Mouse (Mus musculus) neural tube, embryonic 14.5 days (tissue): ENCODE measurements around the gene Gpr171. TPM values are rescaled to one million over a fixed set of nuclear protein-coding genes. Genes with fewer than 3 reads are reported as not detected.
"Not testable (repeated sequence)": the region's sequence is repeated elsewhere in the genome, so short reads cannot be mapped to it uniquely, and the experiment has no call there.

Experiments
- ATAC-seq: fragments of 200-750 bp; cut with Nextera tagmentation; 2 replicates; pipeline ENCODE4 v1.8.0; 2017; ENCODE audit warnings: low read depth, mild to moderate bottlenecking, moderate TSS enrichment, moderate library complexity
- H3K27ac ChIP-seq: fragments of 300-500 bp; sonication (generic); 2 replicates; pipeline ENCODE4 v1.5.1; 2014; ENCODE audit warnings: low read depth, mild to moderate bottlenecking, control low read depth, low read length, moderate library complexity, mixed read lengths
- H3K27me3 ChIP-seq: fragments of 300-500 bp; sonication (generic); 2 replicates; pipeline ENCODE4 v1.6.1; 2014; ENCODE audit warnings: low read length; ENCODE audit not compliant: control insufficient read depth, insufficient read depth
- H3K36me3 ChIP-seq: fragments of 300-500 bp; sonication (generic); 2 replicates; pipeline ENCODE4 v1.6.1; 2014; ENCODE audit warnings: low read length, mixed read lengths; ENCODE audit not compliant: control insufficient read depth, insufficient read depth
- H3K4me1 ChIP-seq: fragments of 300-500 bp; sonication (generic); 2 replicates; pipeline ENCODE4 v1.6.1; 2014; ENCODE audit warnings: low read length; ENCODE audit not compliant: control insufficient read depth, insufficient read depth
- H3K4me2 ChIP-seq: fragments of 300-500 bp; sonication (generic); 2 replicates; pipeline ENCODE4 v1.6.1; 2014; ENCODE audit warnings: mild to moderate bottlenecking, low read depth, low read length, control low read depth
- H3K4me3 ChIP-seq: fragments of 300-500 bp; sonication (generic); 2 replicates; pipeline ENCODE4 v1.5.1; 2014; ENCODE audit warnings: low read depth, low read length, control low read depth, mixed read lengths
- H3K9ac ChIP-seq: fragments of 300-500 bp; sonication (generic); replicated peaks from 2 replicates; pipeline ENCODE4 v1.6.1; 2014; ENCODE audit warnings: low read depth, mild to moderate bottlenecking, control low read depth, low read length, mixed read lengths
- H3K9me3 ChIP-seq: fragments of 300-500 bp; sonication (generic); 2 replicates; pipeline ENCODE4 v1.6.1; 2016; ENCODE audit warnings: low read length; ENCODE audit not compliant: control insufficient read depth
- WGBS: fragments of 180-500 bp; shearing (Covaris S2); extraction: QIAGEN DNeasy Blood & Tissue Kit; methylation state at CpG from one replicate; pipeline ENCODE4 v1.1.7; 2014; 5-methylcytosine and 5-hydroxymethylcytosine counted together
- polyA plus RNA-seq: library from polyadenylated mRNA; unstranded; fragments of >200 nt; fragmentation: Nextera tagmentation; extraction: Ambion mirVana; gene quantifications from 2 replicates; pipeline ENCODE4 v1.2.1, GENCODE M21; 2014

Gpr171 gene
- polyA plus RNA-seq, 1 experiment from 2014 or later = 1.8 TPM

DNA sequence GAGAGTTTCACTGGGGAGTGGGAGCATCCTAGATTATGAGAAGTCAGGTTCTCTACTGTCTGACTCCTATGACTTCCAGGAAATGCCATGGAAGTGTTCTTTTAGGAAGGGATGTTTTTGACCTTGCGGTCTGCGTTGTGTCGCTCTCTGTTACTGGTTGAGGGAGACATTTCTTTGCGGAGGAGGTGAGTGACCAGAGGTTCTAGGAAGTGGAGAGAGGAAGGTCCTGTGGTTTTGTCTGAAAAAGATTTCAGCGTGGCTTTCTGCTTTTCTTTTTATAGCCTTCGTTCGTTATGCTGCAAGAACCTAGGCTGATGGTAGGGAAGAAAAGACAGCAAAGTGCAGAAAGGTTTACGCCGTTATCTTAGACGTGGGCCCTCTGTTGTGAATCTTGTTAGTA, 3.1 kb downstream of the Gpr171 start:
- WGBS = 83% methylated on average over 10 of the region's 10 CpGs
- Histone ChIP-seq H3K36me3 (no peaks in the 10 kb centered on the region), H3K4me3 (no peak overlapping the region), H3K4me2 (no peak overlapping the region), H3K9ac (no peak overlapping the region), H3K27ac (no peak overlapping the region), H3K27me3 (no peaks in the 10 kb centered on the region), H3K9me3 (no peaks in the 10 kb centered on the region), H3K4me1 (no peaks in the 10 kb centered on the region)
- ATAC-seq = no peak

DNA sequence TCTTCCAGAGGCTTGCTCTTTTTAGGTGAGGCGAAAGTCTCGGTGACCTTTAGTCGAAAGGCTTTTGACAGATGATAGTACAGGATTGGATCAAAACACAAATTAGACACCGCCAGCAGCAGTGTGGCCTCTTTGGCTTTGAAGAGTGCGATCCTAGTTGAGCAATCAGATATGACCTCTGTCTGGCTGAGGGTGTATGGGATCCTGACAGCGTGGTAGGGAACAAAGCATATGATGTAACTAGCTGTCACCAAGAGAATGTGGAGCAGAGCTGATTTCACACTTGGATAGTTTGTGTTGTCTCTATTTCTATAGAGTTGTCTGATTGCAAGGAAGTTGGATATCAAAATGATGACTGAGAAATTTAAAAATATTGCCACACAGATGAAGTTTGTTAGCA, 4.2 kb downstream of the Gpr171 start:
- no peaks in the 10 kb centered on the region for H3K4me1 ChIP-seq
- no peak overlapping the region for H3K4me3 ChIP-seq
- no peaks in the 10 kb centered on the region for H3K9me3 ChIP-seq
- H3K27ac ChIP-seq = no peak overlapping the region
- no peaks in the 10 kb centered on the region for H3K36me3 ChIP-seq
- 78% methylated on average over 6 of the region's 6 CpGs for WGBS
- no peaks in the 10 kb centered on the region for H3K27me3 ChIP-seq
- no peak for ATAC-seq
- H3K9ac ChIP-seq = no peak overlapping the region
- H3K4me2 ChIP-seq = no peak overlapping the region

DNA sequence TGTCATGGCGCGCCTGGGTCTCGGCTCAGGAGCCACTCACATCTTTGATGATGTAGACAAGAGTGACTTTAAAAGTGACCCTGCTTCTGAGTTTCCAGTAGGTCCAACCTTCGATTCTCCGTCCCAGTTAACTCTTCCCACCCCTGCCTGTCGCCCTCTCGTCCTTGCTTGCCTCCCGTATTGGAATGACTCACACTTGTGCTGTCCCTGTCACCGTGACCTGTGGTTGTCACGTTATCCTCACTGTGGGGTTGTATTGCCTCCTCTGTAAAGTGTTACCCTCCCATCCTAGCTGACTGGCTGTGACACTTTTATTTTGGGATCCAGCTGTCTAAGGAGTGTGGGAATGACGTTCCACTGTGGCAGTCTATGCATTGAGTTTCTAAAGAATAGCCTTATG, 8.9 kb downstream of the Gpr171 start:
- H3K4me1 ChIP-seq = no peaks in the 10 kb centered on the region
- no peak for ATAC-seq
- no peaks in the 10 kb centered on the region for H3K36me3 ChIP-seq
- H3K4me3 ChIP-seq = no peak overlapping the region
- no peak overlapping the region for H3K9ac ChIP-seq
- 77% methylated on average over 11 of the region's 11 CpGs for WGBS
- H3K9me3 ChIP-seq = no peaks in the 10 kb centered on the region
- H3K27me3 ChIP-seq = no peaks in the 10 kb centered on the region
- H3K27ac ChIP-seq = no peak overlapping the region
- no peak overlapping the region for H3K4me2 ChIP-seq

DNA sequence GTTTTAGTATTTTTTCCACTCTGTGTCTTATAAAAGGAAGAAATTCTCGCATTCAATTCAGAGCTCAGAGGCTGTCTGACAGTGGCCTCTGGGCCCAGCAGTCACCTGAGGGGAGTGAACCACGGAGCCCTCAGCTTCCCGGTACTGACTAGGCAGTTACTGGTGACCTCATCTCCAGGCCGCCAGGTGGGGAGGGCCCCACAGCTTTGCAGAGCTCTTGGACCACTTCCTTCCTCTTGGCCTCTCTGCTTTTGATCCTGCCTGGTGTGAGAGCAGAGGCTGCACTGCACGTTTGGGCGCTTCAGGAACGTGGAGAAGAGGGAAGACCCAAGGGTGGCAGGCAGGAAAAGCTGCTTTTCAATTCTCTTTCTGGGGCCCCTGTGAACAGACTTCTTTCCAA, 20.7 kb downstream of the Gpr171 start:
- H3K9me3 ChIP-seq = no peaks in the 10 kb centered on the region
- no peak overlapping the region for H3K4me3 ChIP-seq
- H3K27ac ChIP-seq = no peak overlapping the region
- no peak overlapping the region for H3K9ac ChIP-seq
- H3K36me3 ChIP-seq = no peaks in the 10 kb centered on the region
- H3K4me1 ChIP-seq = no peaks in the 10 kb centered on the region
- H3K4me2 ChIP-seq = no peak overlapping the region
- ATAC-seq = no peak
- WGBS = 21% methylated on average over 7 of the region's 7 CpGs
- H3K27me3 ChIP-seq = no peaks in the 10 kb centered on the region

DNA sequence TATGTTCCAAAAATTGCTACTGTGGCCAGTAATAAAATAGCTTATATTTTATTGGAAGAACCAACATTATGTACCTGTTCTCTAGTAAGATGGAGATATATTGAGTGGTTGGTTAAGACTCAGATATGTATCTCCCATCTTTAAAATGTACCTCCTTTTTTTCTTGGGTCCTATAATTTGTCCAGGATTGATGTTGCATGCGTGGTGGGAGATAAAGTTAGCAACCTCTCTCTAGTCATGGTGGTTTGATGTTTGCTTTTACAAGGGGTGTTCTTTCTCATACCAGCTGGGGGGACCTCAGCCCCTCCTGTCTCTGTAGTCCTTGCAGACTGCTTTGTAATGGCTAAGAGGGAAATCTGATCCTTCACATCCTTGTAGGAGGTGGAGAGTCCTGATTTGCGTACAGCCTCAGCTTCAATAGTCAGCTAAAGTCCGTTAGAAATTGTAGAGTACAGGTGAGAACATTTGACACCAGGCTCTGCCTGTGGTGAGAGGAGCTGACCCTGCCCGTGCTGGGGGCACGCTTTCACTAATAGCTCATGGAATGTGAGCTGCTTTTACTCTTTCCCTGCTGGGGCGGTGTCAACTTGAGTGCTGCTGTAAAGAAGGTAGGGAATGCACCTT, 21.2 kb downstream of the Gpr171 start:
- Histone ChIP-seq H3K4me2 (no peak overlapping the region), H3K9me3 (no peaks in the 10 kb centered on the region), H3K4me3 (no peak overlapping the region), H3K4me1 (no peaks in the 10 kb centered on the region), H3K9ac (no peak overlapping the region), H3K27ac (no peak overlapping the region), H3K27me3 (no peaks in the 10 kb centered on the region), H3K36me3 (no peaks in the 10 kb centered on the region)
- WGBS = 30% methylated on average over 6 of the region's 6 CpGs
- ATAC-seq = no peak

DNA sequence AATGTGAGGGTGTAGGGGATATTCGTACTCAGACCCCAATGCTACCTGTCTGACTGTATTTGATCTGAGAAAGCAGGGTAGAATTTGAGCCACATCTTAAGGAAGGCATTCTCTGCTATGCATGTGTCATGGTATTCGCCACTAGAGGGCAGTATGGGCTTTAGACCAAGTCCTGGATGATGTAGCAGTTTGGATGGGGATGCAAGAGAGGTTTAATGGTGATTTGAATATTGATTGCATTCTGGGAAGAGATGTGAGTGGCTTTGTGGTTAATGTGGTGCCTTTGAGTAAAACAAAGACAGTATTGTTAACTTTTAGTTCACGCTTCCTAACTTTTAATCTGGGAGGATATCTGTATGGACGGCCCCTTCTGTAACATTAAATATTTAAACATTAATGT, 22.3 kb downstream of the Gpr171 start:
- H3K9me3 ChIP-seq = no peaks in the 10 kb centered on the region
- no peak overlapping the region for H3K9ac ChIP-seq
- H3K27me3 ChIP-seq = no peaks in the 10 kb centered on the region
- ATAC-seq = peak; percentile 55; the same call in 1 of the 2 replicates
- no peak overlapping the region for H3K4me2 ChIP-seq
- WGBS = 28% methylated on average over 4 of the region's 4 CpGs
- H3K4me3 ChIP-seq = no peak overlapping the region
- no peak overlapping the region for H3K27ac ChIP-seq
- H3K4me1 ChIP-seq = no peaks in the 10 kb centered on the region
- no peaks in the 10 kb centered on the region for H3K36me3 ChIP-seq

DNA sequence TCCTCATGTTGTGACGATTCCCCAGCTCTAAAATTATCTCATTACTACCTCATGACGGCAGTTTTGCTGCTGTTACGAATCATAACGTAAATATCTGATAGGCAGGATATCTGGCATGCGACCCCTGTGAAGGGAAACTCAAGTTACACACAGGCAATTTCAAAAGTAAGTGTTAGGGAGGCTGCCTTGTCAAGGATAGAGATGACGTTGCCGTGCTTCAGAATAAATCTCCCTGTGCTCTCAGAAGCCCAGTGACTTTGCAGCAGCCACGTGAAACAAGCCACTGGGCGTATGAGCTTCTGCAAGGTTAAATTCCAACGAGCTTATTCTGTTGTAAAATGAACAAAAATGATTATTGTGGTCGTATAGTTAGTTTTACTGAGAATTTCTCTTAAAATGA, 23.0 kb downstream of the Gpr171 start:
- Histone ChIP-seq H3K9me3 (no peaks in the 10 kb centered on the region), H3K4me2 (no peak overlapping the region), H3K4me3 (no peak overlapping the region), H3K36me3 (no peaks in the 10 kb centered on the region), H3K9ac (no peak overlapping the region), H3K27me3 (no peaks in the 10 kb centered on the region), H3K27ac (no peak overlapping the region), H3K4me1 (no peaks in the 10 kb centered on the region)
- ATAC-seq = no peak
- 85% methylated on average over 11 of the region's 11 CpGs for WGBS

DNA sequence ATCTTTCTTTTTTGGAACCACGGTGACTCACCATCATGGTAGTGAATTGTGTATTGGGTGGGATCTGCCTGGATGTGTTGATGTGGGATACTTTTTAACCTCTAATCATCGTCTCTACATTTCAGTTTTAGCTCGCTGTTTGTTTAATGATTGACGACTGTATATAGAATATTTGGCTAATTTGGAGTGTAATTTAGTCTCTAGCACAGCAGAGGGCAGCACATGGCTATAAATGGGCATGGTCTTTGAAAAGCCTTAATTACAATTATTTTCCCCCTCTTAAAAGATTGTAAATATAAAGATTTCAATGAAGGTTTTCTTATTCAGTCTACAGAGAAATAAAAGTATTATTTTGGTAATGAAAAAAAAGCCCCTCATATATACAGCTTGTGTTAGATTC, 24.3 kb downstream of the Gpr171 start:
- H3K9ac ChIP-seq = no peak overlapping the region
- 64% methylated on average over 4 of the region's 4 CpGs for WGBS
- no peak overlapping the region for H3K4me3 ChIP-seq
- no peaks in the 10 kb centered on the region for H3K4me1 ChIP-seq
- H3K36me3 ChIP-seq = no peaks in the 10 kb centered on the region
- H3K9me3 ChIP-seq = no peaks in the 10 kb centered on the region
- H3K27ac ChIP-seq = no peak overlapping the region
- H3K4me2 ChIP-seq = no peak overlapping the region
- no peak for ATAC-seq
- H3K27me3 ChIP-seq = no peaks in the 10 kb centered on the region

DNA sequence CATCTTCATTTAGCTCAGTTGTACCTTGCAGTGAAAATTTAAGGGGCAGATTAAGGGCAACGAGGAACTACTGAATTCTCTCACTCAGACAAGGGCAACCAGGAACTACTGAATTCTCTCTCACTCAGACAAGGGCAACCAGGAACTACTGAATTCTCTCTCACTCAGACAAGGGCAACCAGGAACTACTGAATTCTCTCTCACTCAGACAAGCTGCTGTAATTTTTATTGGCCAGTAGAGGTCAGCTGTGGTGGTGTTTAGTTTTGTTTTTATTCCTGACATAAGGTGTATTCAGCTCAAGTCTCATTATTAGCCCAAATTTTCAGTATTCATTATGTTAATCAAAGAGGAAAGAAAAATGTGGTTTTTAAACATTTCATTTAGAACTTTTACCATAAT, 32.5 kb downstream of the Gpr171 start:
- not testable (repeated sequence) for H3K36me3 ChIP-seq, H3K27ac ChIP-seq, H3K9ac ChIP-seq, H3K4me3 ChIP-seq, H3K4me2 ChIP-seq, H3K27me3 ChIP-seq, ATAC-seq, H3K9me3 ChIP-seq, H3K4me1 ChIP-seq
- 86% methylated on average over 1 of the region's 1 CpGs for WGBS
